Mouse (Mus musculus) limb, embryonic 14.5 days (tissue): ENCODE results near the gene Def8. TPM values are rescaled to one million over a fixed set of nuclear protein-coding genes. Genes with fewer than 3 reads are reported as not detected.
"Not testable (repeated sequence)": the region's sequence is repeated elsewhere in the genome, so short reads cannot be mapped to it uniquely, and the experiment has no call there.

Experiments used
- ATAC-seq: fragments of 200-750 bp; cut with Nextera tagmentation; 2 replicates; pipeline ENCODE4 v1.8.0; 2017; ENCODE audit warnings: low read depth, moderate number of reproducible peaks, moderate TSS enrichment; ENCODE audit not compliant: low FRiP score
- DNase-seq: peaks from one replicate; pipeline ENCODE4 v3.0.0-alpha.2; 2015; ENCODE audit warnings: low spot score
- H3K27ac ChIP-seq: fragments of 300-500 bp; sonication (generic); replicated peaks from 2 replicates; pipeline ENCODE4 v1.5.1; 2014; ENCODE audit warnings: low read depth, mild to moderate bottlenecking, low read length, moderate library complexity, mixed read lengths
- H3K27me3 ChIP-seq: fragments of 300-500 bp; sonication (generic); 2 replicates; pipeline ENCODE4 v1.6.1; 2014; ENCODE audit warnings: low read length, mixed read lengths; ENCODE audit not compliant: control insufficient read depth, insufficient read depth
- H3K36me3 ChIP-seq: fragments of 300-500 bp; sonication (generic); 2 replicates; pipeline ENCODE4 v1.6.1; 2014; ENCODE audit warnings: mild to moderate bottlenecking, low read length, moderate library complexity, mixed read lengths; ENCODE audit not compliant: control insufficient read depth, insufficient read depth
- H3K4me1 ChIP-seq: fragments of 300-500 bp; sonication (generic); 2 replicates; pipeline ENCODE4 v1.6.1; 2014; ENCODE audit warnings: antibody characterized with exemption, low read length, mixed read lengths; ENCODE audit not compliant: control insufficient read depth, insufficient read depth
- H3K4me2 ChIP-seq: fragments of 300-500 bp; sonication (generic); replicated peaks from 2 replicates; pipeline ENCODE4 v1.6.1; 2014; ENCODE audit warnings: low read depth, mild to moderate bottlenecking, low read length, moderate library complexity; ENCODE audit not compliant: severe bottlenecking
- H3K4me3 ChIP-seq: fragments of 300-500 bp; sonication (generic); replicated peaks from 2 replicates; pipeline ENCODE4 v1.5.1; 2014; ENCODE audit warnings: low read length
- H3K9ac ChIP-seq: fragments of 300-500 bp; sonication (generic); 2 replicates; pipeline ENCODE4 v1.6.1; 2014; ENCODE audit warnings: mild to moderate bottlenecking, low read depth, low read length, moderate library complexity; ENCODE audit not compliant: severe bottlenecking
- H3K9me3 ChIP-seq: fragments of 300-500 bp; sonication (generic); 2 replicates; pipeline ENCODE4 v1.6.1; 2016; ENCODE audit warnings: low read length; ENCODE audit not compliant: control insufficient read depth
- POLR2A ChIP-seq: fragments of 200-500 bp; IDR thresholded peaks from 2 replicates; pipeline ENCODE4 v1.8.0; 2012; ENCODE audit warnings: inconsistent platforms, mild to moderate bottlenecking, moderate library complexity, borderline replicate concordance; ENCODE audit not compliant: insufficient read depth, insufficient read length; ENCODE audit errors: extremely low read depth
- WGBS: fragments of 180-500 bp; shearing (Covaris S2); extraction: QIAGEN DNeasy Blood & Tissue Kit; methylation state at CpG from one replicate; pipeline ENCODE4 v1.1.7; 2014; 5-methylcytosine and 5-hydroxymethylcytosine counted together
- polyA plus RNA-seq, 2 experiments: library from polyadenylated mRNA; depleted of rRNA in 1 of 2; stranded (reverse) in 1 of 2; unstranded in 1 of 2; fragments of >200 nt; fragmentation: Nextera tagmentation in 1 of 2; extraction: Ambion mirVana in 1 of 2; gene quantifications; 2 replicates each; pipeline versions ENCODE4 v1.2.1 to v1.2.3; 2012 to 2014

Gene Def8
- polyA plus RNA-seq, 2 experiments = 37.1 to 42.2 TPM

GRCm38 (mm10) chr8:123431616-123432365 lies 8.5 kb downstream of the Def8 start:
- 94% methylated on average over 25 of the region's 25 CpGs for WGBS
- Histone ChIP-seq H3K36me3 (no peaks in the 10 kb centered on the region), H3K4me2 (no peak overlapping the region), H3K9ac (no peak overlapping the region), H3K4me1 (no peaks in the 10 kb centered on the region), H3K9me3 (peaks cover 34% of the 10 kb centered on the region), H3K27me3 (no peaks in the 10 kb centered on the region), H3K4me3 (no peak overlapping the region), H3K27ac (no peak overlapping the region)
- no peak for DNase-seq
- no peak for TF ChIP-seq POLR2A
- ATAC-seq = no peak

GRCm38 (mm10) chr8:123432381-123432780 lies 9.1 kb downstream of the Def8 start:
- Histone ChIP-seq H3K4me1 (no peaks in the 10 kb centered on the region), H3K27me3 (no peaks in the 10 kb centered on the region), H3K4me3 (no peak overlapping the region), H3K27ac (no peak overlapping the region), H3K4me2 (no peak overlapping the region), H3K36me3 (no peaks in the 10 kb centered on the region), H3K9ac (no peak overlapping the region), H3K9me3 (peaks cover 28% of the 10 kb centered on the region)
- DNase-seq (no peak), ATAC-seq (no peak)
- no peak for TF ChIP-seq POLR2A
- 97% methylated on average over 16 of the region's 16 CpGs for WGBS

DNA sequence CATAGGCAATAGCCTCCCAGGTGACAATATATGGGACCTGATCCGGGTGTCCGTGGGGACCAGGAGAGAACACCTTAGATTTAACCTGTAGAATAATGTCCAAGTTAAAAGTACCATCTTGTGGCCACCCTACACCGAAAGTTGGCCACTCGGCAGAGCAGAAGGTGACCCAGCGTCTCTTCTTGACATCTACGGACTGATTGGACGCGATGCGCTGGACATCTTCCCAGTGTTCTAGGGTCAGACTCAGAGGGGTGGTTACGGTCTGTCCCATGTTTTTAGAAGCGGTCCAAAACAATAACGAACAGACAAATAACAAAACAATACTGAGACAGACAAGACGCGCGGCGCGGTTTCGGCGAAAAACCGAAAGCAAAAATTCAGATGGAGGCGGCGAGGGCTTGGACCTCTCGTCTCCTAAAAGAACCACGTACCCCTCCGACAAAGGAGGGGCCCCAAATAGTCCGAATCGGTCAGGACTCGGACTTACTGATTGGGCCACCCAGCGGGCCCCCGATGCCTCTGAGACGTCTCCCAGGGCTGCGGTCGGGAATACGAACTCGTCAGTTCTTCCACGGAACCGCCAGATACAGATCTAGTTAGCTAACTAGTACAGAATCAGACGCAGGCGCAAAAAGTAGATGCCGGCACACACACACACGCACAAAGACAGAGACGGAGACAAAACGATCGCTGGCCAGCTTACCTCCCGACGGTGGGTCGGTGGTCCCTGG lies 10.1 kb downstream of the Def8 start:
- DNase-seq, H3K4me1 ChIP-seq, H3K27me3 ChIP-seq, H3K27ac ChIP-seq, H3K4me3 ChIP-seq, ATAC-seq, H3K4me2 ChIP-seq, H3K9ac ChIP-seq, H3K36me3 ChIP-seq: not testable (repeated sequence)
- 98% methylated on average over 35 of the region's 47 CpGs for WGBS
- H3K9me3 ChIP-seq = peaks cover 17% of the 10 kb centered on the region

DNA sequence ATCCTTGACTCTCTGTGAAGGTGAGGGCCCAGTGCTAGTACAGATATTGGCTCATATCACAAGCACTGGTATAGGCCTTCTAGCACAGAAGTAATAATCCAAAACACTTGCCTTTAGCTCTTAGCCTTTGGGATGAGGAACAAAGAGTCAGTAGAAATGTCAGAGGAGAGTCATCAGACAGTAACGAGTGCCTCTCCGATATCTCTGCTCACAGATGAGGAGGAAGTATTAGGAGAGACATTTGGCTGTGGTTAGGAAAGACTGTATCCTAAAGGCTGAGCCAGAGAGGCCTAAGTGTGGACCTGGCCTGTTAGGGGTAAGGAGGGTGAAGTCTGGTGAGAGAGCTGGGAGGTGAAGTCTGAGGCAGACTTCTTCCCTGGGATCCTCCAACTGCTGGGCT lies 18.5 kb downstream of the Def8 start:
- no peak for TF ChIP-seq POLR2A
- Histone ChIP-seq H3K27ac (no peak overlapping the region), H3K36me3 (0 out of 2 replicates have a peak, but pooled peaks cover 5% of the 10 kb centered on the region), H3K27me3 (no peaks in the 10 kb centered on the region), H3K4me3 (no peak overlapping the region), H3K4me2 (no peak overlapping the region), H3K9me3 (no peaks in the 10 kb centered on the region), H3K9ac (no peak overlapping the region), H3K4me1 (peaks cover 8% of the 10 kb centered on the region; the same call in 1 of the 2 replicates)
- DNase-seq (no peak), ATAC-seq (no peak)
- 97% methylated on average over 2 of the region's 2 CpGs for WGBS

GRCm38 (mm10) chr8:123442351-123442750 lies 19.0 kb downstream of the Def8 start:
- no peak for DNase-seq
- no peaks in the 10 kb centered on the region for H3K9me3 ChIP-seq
- H3K27ac ChIP-seq = no peak overlapping the region
- 0 out of 2 replicates have a peak, but pooled peaks cover 5% of the 10 kb centered on the region for H3K36me3 ChIP-seq
- peaks cover 8% of the 10 kb centered on the region; the same call in 1 of the 2 replicates for H3K4me1 ChIP-seq
- 72% methylated on average over 5 of the region's 5 CpGs for WGBS
- no peak for ATAC-seq
- 0 out of 2 replicates have a peak overlapping the region, but pooled peaks have one; percentile 86 for H3K9ac ChIP-seq
- H3K4me3 ChIP-seq = peak overlapping the region; percentile 63; the same call in 1 of the 2 replicates
- H3K4me2 ChIP-seq = peak overlapping the region; percentile 65; the same call in 1 of the 2 replicates
- no peaks in the 10 kb centered on the region for H3K27me3 ChIP-seq
- no peak for TF ChIP-seq POLR2A
